Mouse (Mus musculus) spleen, postnatal 14 days (tissue): ENCODE measurements around the gene Ssna1.
A peak's percentile ranks its signal among the peaks of the same experiment; 100 is the strongest.

Experiments used
- DNase-seq, 2 experiments: peaks; one replicate each; pipeline ENCODE4 v3.0.0; 2021 to 2022; ENCODE audit warnings: low spot score in 2 of 2

The Ssna1 gene

GRCm38 (mm10) chr2:25290101-25290815 lies 18.0 kb upstream of the Ssna1 start:
- no peak for DNase-seq

GRCm38 (mm10) chr2:25289651-25290050 lies 17.4 kb upstream of the Ssna1 start, which contains the start of gene Lrrc26:
Gene Lrrc26, plus strand, starts transcription at chr2:25289915.
- DNase-seq = no peak

- DNase-seq = no peak
These were observed 16.6 kb upstream of the Ssna1 start for GRCm38 (mm10) chr2:25288734-25289345.

- DNase-seq = no peak
These were observed 15.8 kb upstream of the Ssna1 start, which contains the start of gene Tmem210 for GRCm38 (mm10) chr2:25287927-25288649. Gene Tmem210, plus strand, starts transcription at chr2:25288145.

- DNase-seq = no peak
These were observed 14.8 kb upstream of the Ssna1 start for GRCm38 (mm10) chr2:25286837-25287636.

- no peak for DNase-seq
These were observed 14.1 kb upstream of the Ssna1 start for GRCm38 (mm10) chr2:25286314-25286713.

GRCm38 (mm10) chr2:25285551-25285950 lies 13.3 kb upstream of the Ssna1 start:
- no peak for DNase-seq

GRCm38 (mm10) chr2:25278928-25279882 lies 7.0 kb upstream of the Ssna1 start:
- peak; percentile 63 to 81 for DNase-seq

GRCm38 (mm10) chr2:25273010-25273409 lies 772 bp upstream of the Ssna1 start:
- DNase-seq = no peak

GRCm38 (mm10) chr2:25272515-25272914 lies 277 bp upstream of the Ssna1 start:
- DNase-seq = no peak

GRCm38 (mm10) chr2:25267746-25268309 lies 4.4 kb downstream of the Ssna1 start:
- DNase-seq = no peak

- no peak for DNase-seq
These were observed 5.0 kb downstream of the Ssna1 start for GRCm38 (mm10) chr2:25267241-25267640.

GRCm38 (mm10) chr2:25266720-25267119 lies 5.5 kb downstream of the Ssna1 start:
- no peak for DNase-seq

- no peak for DNase-seq
These were observed 6.2 kb downstream of the Ssna1 start for GRCm38 (mm10) chr2:25265897-25266656.

- DNase-seq = no peak
These were observed 7.4 kb downstream of the Ssna1 start for GRCm38 (mm10) chr2:25264851-25265250.

- DNase-seq = no peak
These were observed 8.0 kb downstream of the Ssna1 start for GRCm38 (mm10) chr2:25264286-25264660.

GRCm38 (mm10) chr2:25263623-25264285 lies 8.5 kb downstream of the Ssna1 start:
- DNase-seq = no peak

GRCm38 (mm10) chr2:25262795-25263622 lies 9.2 kb downstream of the Ssna1 start:
- peak in 1 of 2 experiments; percentile 33 for DNase-seq
